Mouse (Mus musculus) E14TG2a.4 (cell line): ENCODE data around the gene Hnrnpm.

Experiments
- CTCF ChIP-seq: conservative IDR thresholded peaks from 2 replicates; pipeline ENCODE4 v1.5.1; 2014; ENCODE audit warnings: low read length
- NANOG ChIP-seq: IDR thresholded peaks from 2 replicates; pipeline ENCODE4 v1.6.1; 2014; ENCODE audit warnings: borderline replicate concordance, low read length, mixed read lengths
- POU5F1 ChIP-seq: IDR thresholded peaks from 2 replicates; pipeline ENCODE4 v1.6.1; 2014; ENCODE audit warnings: low read length, borderline replicate concordance

DNA sequence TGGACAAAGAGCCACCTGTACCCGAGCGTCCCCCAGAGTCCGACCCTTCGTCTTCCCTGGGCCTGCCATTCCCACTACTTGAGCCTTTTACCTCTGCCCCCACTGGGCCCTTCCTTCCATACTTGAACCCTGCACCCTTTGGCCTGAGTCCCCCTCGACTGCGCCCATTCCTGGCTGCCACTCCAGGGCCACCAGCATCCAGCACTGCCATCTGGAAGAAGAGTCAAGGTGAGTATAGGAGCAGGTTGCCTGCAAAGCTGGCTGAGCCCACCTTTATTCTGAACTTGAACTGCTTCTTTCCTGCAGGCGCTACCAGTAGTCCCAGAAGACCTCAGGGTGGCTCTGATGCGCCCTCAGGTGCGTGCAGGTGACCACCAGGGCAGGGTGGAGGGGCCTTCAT is 55.4 kb downstream of the Hnrnpm start:
- no peak for TF ChIP-seq CTCF
- no peak for TF ChIP-seq POU5F1
- no peak for TF ChIP-seq NANOG
